Mouse (Mus musculus): Measurements from ENCODE around the gene Sirt7. TPM values are rescaled to one million over a fixed set of nuclear protein-coding genes. Genes with fewer than 3 reads are reported as not detected.

Gene Sirt7
- polyA plus RNA-seq, 1 experiment from 2014 or later, result 54.8 TPM

- WGBS, result 55% methylated on average over 22 of the region's 22 CpGs
- H3K27me3 ChIP-seq (replicated peaks; ENCODE audit: control insufficient read depth, insufficient read depth, low read length), result no peaks in the 10 kb centered on the region
- ATAC-seq (replicated peaks; ENCODE audit: low FRiP score) (no peak), DNase-seq (ENCODE audit: low spot score) (no peak)
- peak overlapping the region; percentile 46 for H3K4me2 ChIP-seq
- H3K9me3 ChIP-seq (ENCODE audit: control insufficient read depth, low read length), result no peaks in the 10 kb centered on the region
- peak overlapping the region; percentile 63 for H3K27ac ChIP-seq (ENCODE audit: low read depth, low read length)
- peak overlapping the region; percentile 25; the same call in 1 of the 2 replicates for H3K4me3 ChIP-seq (ENCODE audit: low read depth, low read length)
- H3K4me1 ChIP-seq (replicated peaks; ENCODE audit: control insufficient read depth, insufficient read depth, low read length), result peaks cover 75% of the 10 kb centered on the region
- H3K9ac ChIP-seq (ENCODE audit: low read depth, low read length), result peak overlapping the region; percentile 47; the same call in 1 of the 2 replicates
- H3K36me3 ChIP-seq (ENCODE audit: control insufficient read depth, insufficient read depth, low read length), result peaks cover 15% of the 10 kb centered on the region; the same call in 1 of the 2 replicates
These were observed 2.6 kb upstream of the Sirt7 start for GRCm38 (mm10) chr11:120627468-120628300.

- Histone ChIP-seq H3K9ac (ENCODE audit: low read depth, low read length) (no peak overlapping the region), H3K27me3 (replicated peaks; ENCODE audit: control insufficient read depth, insufficient read depth, low read length) (no peaks in the 10 kb centered on the region), H3K4me3 (ENCODE audit: low read depth, low read length) (no peak overlapping the region), H3K4me1 (replicated peaks; ENCODE audit: control insufficient read depth, insufficient read depth, low read length) (peaks cover 70% of the 10 kb centered on the region), H3K36me3 (ENCODE audit: control insufficient read depth, insufficient read depth, low read length) (peaks cover 17% of the 10 kb centered on the region; the same call in 1 of the 2 replicates), H3K9me3 (ENCODE audit: control insufficient read depth, low read length) (no peaks in the 10 kb centered on the region), H3K4me2 (0 out of 2 replicates have a peak overlapping the region, but pooled peaks have one; percentile 46), H3K27ac (ENCODE audit: low read depth, low read length) (peak overlapping the region; percentile 63)
- no peak for DNase-seq (ENCODE audit: low spot score)
- WGBS, result 87% methylated on average over 11 of the region's 11 CpGs
- ATAC-seq (replicated peaks; ENCODE audit: low FRiP score), result no peak
These were observed 1.9 kb upstream of the Sirt7 start for GRCm38 (mm10) chr11:120626785-120627467.

GRCm38 (mm10) chr11:120624680-120625111, 344 bp downstream of the Sirt7 start:
- DNase-seq (ENCODE audit: low spot score) (peak; percentile 83), ATAC-seq (replicated peaks; ENCODE audit: low FRiP score) (peak; percentile 76)
- H3K27me3 ChIP-seq (replicated peaks; ENCODE audit: control insufficient read depth, insufficient read depth, low read length), result no peaks in the 10 kb centered on the region
- H3K27ac ChIP-seq (ENCODE audit: low read depth, low read length), result peak overlapping the region; percentile 97
- peaks cover 48% of the 10 kb centered on the region for H3K4me1 ChIP-seq (replicated peaks; ENCODE audit: control insufficient read depth, insufficient read depth, low read length)
- no peaks in the 10 kb centered on the region for H3K9me3 ChIP-seq (ENCODE audit: control insufficient read depth, low read length)
- H3K9ac ChIP-seq (ENCODE audit: low read depth, low read length), result peak overlapping the region; percentile 97
- H3K4me2 ChIP-seq, result peak overlapping the region; percentile 81
- peak overlapping the region; percentile 100 for H3K4me3 ChIP-seq (ENCODE audit: low read depth, low read length)
- under 1% methylated on average over 46 of the region's 53 CpGs for whole genome bisulfite sequencing
- peaks cover 34% of the 10 kb centered on the region for H3K36me3 ChIP-seq (ENCODE audit: control insufficient read depth, insufficient read depth, low read length)

GRCm38 (mm10) chr11:120623961-120624679, 920 bp downstream of the Sirt7 start:
- no peaks in the 10 kb centered on the region for H3K9me3 ChIP-seq (ENCODE audit: control insufficient read depth, low read length)
- peak; percentile 77 for DNase-seq (ENCODE audit: low spot score)
- peak; percentile 82 for ATAC-seq (replicated peaks; ENCODE audit: low FRiP score)
- peak overlapping the region; percentile 81 for H3K4me2 ChIP-seq
- H3K36me3 ChIP-seq (ENCODE audit: control insufficient read depth, insufficient read depth, low read length), result peaks cover 36% of the 10 kb centered on the region
- no peaks in the 10 kb centered on the region for H3K27me3 ChIP-seq (replicated peaks; ENCODE audit: control insufficient read depth, insufficient read depth, low read length)
- WGBS, result 11% methylated on average over 30 of the region's 30 CpGs
- peak overlapping the region; percentile 97 for H3K9ac ChIP-seq (ENCODE audit: low read depth, low read length)
- H3K4me1 ChIP-seq (replicated peaks; ENCODE audit: control insufficient read depth, insufficient read depth, low read length), result peaks cover 42% of the 10 kb centered on the region
- peak overlapping the region; percentile 97 for H3K27ac ChIP-seq (ENCODE audit: low read depth, low read length)
- peak overlapping the region; percentile 100 for H3K4me3 ChIP-seq (ENCODE audit: low read depth, low read length)

GRCm38 (mm10) chr11:120622805-120623204, 2.2 kb downstream of the Sirt7 start:
- Histone ChIP-seq H3K9ac (ENCODE audit: low read depth, low read length) (no peak overlapping the region; the same call in 1 of the 2 replicates), H3K4me2 (0 out of 2 replicates have a peak overlapping the region, but pooled peaks have one; percentile 3), H3K27ac (ENCODE audit: low read depth, low read length) (no peak overlapping the region), H3K9me3 (ENCODE audit: control insufficient read depth, low read length) (no peaks in the 10 kb centered on the region), H3K27me3 (replicated peaks; ENCODE audit: control insufficient read depth, insufficient read depth, low read length) (no peaks in the 10 kb centered on the region), H3K36me3 (ENCODE audit: control insufficient read depth, insufficient read depth, low read length) (peaks cover 38% of the 10 kb centered on the region), H3K4me3 (ENCODE audit: low read depth, low read length) (no peak overlapping the region), H3K4me1 (replicated peaks; ENCODE audit: control insufficient read depth, insufficient read depth, low read length) (peaks cover 40% of the 10 kb centered on the region)
- ATAC-seq (replicated peaks; ENCODE audit: low FRiP score) (no peak), DNase-seq (ENCODE audit: low spot score) (no peak)
- WGBS, result 93% methylated on average over 6 of the region's 6 CpGs

- Histone ChIP-seq H3K4me3 (ENCODE audit: low read depth, low read length) (no peak overlapping the region), H3K9ac (ENCODE audit: low read depth, low read length) (no peak overlapping the region), H3K4me1 (replicated peaks; ENCODE audit: control insufficient read depth, insufficient read depth, low read length) (peaks cover 35% of the 10 kb centered on the region), H3K9me3 (ENCODE audit: control insufficient read depth, low read length) (no peaks in the 10 kb centered on the region), H3K27ac (ENCODE audit: low read depth, low read length) (no peak overlapping the region), H3K4me2 (no peak overlapping the region), H3K27me3 (replicated peaks; ENCODE audit: control insufficient read depth, insufficient read depth, low read length) (no peaks in the 10 kb centered on the region), H3K36me3 (ENCODE audit: control insufficient read depth, insufficient read depth, low read length) (peaks cover 41% of the 10 kb centered on the region)
- 93% methylated on average over 14 of the region's 14 CpGs for WGBS
- ATAC-seq (replicated peaks; ENCODE audit: low FRiP score) (no peak), DNase-seq (ENCODE audit: low spot score) (no peak)
These were observed 4.8 kb downstream of the Sirt7 start for GRCm38 (mm10) chr11:120620195-120620594.

GRCm38 (mm10) chr11:120618619-120619535, 6.2 kb downstream of the Sirt7 start:
- DNase-seq (ENCODE audit: low spot score), result no peak
- peak overlapping the region; percentile 88 for H3K4me2 ChIP-seq
- WGBS, result 91% methylated on average over 25 of the region's 25 CpGs
- H3K36me3 ChIP-seq (ENCODE audit: control insufficient read depth, insufficient read depth, low read length), result peaks cover 44% of the 10 kb centered on the region
- no peaks in the 10 kb centered on the region for H3K9me3 ChIP-seq (ENCODE audit: control insufficient read depth, low read length)
- peaks cover 29% of the 10 kb centered on the region for H3K4me1 ChIP-seq (replicated peaks; ENCODE audit: control insufficient read depth, insufficient read depth, low read length)
- ATAC-seq (replicated peaks; ENCODE audit: low FRiP score), result no peak
- H3K4me3 ChIP-seq (ENCODE audit: low read depth, low read length), result peak overlapping the region; percentile 2; the same call in 1 of the 2 replicates
- H3K9ac ChIP-seq (ENCODE audit: low read depth, low read length), result no peak overlapping the region
- peak overlapping the region; percentile 82 for H3K27ac ChIP-seq (ENCODE audit: low read depth, low read length)
- no peaks in the 10 kb centered on the region for H3K27me3 ChIP-seq (replicated peaks; ENCODE audit: control insufficient read depth, insufficient read depth, low read length)
